Mouse (Mus musculus) heart, adult 9 months (tissue): Measurements from ENCODE around the gene Hoga1.
"Not testable (repeated sequence)": the region's sequence is repeated elsewhere in the genome, so short reads cannot be mapped to it uniquely, and the experiment has no call there.

ENCODE experiments used
- DNase-seq, 2 experiments: peaks; one replicate each; pipeline ENCODE4 v3.0.0; 2022; ENCODE audit warnings: low spot score in 2 of 2

The Hoga1 gene

GRCm38 (mm10) chr19:42068441-42069240 is 23.2 kb downstream of the Hoga1 start:
- peak; percentile 27 to 59 for DNase-seq

- DNase-seq, result peak in 1 of 2 experiments; percentile 60
Observed at GRCm38 (mm10) chr19:42069241-42069525, 23.8 kb downstream of the Hoga1 start.

GRCm38 (mm10) chr19:42071221-42071620 is 25.8 kb downstream of the Hoga1 start:
- DNase-seq, result no peak

GRCm38 (mm10) chr19:42071886-42072608 is 26.6 kb downstream of the Hoga1 start:
- no peak for DNase-seq

GRCm38 (mm10) chr19:42072802-42073201 is 27.4 kb downstream of the Hoga1 start:
- no peak for DNase-seq

GRCm38 (mm10) chr19:42075051-42075450 is 29.6 kb downstream of the Hoga1 start:
- DNase-seq, result peak; percentile 30 to 46

GRCm38 (mm10) chr19:42075992-42076391 is 30.6 kb downstream of the Hoga1 start:
- no peak for DNase-seq

GRCm38 (mm10) chr19:42078566-42078965 is 33.2 kb downstream of the Hoga1 start:
- no peak for DNase-seq

GRCm38 (mm10) chr19:42079006-42079405 is 33.6 kb downstream of the Hoga1 start:
- no peak for DNase-seq

GRCm38 (mm10) chr19:42079950-42080349 is 34.5 kb downstream of the Hoga1 start:
- DNase-seq, result no peak

GRCm38 (mm10) chr19:42080469-42080868 is 35.1 kb downstream of the Hoga1 start:
- DNase-seq, result no peak

GRCm38 (mm10) chr19:42081613-42082012 is 36.2 kb downstream of the Hoga1 start:
- DNase-seq, result not testable (repeated sequence)

GRCm38 (mm10) chr19:42085690-42086089 is 40.3 kb downstream of the Hoga1 start:
- DNase-seq, result no peak

- peak; percentile 55 to 58 for DNase-seq
Observed at GRCm38 (mm10) chr19:42086166-42086565, 40.8 kb downstream of the Hoga1 start, which contains the start of gene Morn4. Gene Morn4, minus strand, starts transcription at chr19:42086357.

- peak; percentile 72 to 73 for DNase-seq
Observed at GRCm38 (mm10) chr19:42089103-42089747, 43.8 kb downstream of the Hoga1 start.

- DNase-seq, result peak; percentile 100
Observed at GRCm38 (mm10) chr19:42089748-42090595, 44.6 kb downstream of the Hoga1 start, which contains the start of gene Pi4k2a. Gene Pi4k2a, plus strand, starts transcription at chr19:42090470.

- DNase-seq, result no peak
Observed at GRCm38 (mm10) chr19:42090637-42091141, 45.3 kb downstream of the Hoga1 start.

GRCm38 (mm10) chr19:42099406-42099805 is 54.0 kb downstream of the Hoga1 start:
- DNase-seq, result no peak

GRCm38 (mm10) chr19:42104681-42105080 is 59.3 kb downstream of the Hoga1 start:
- no peak for DNase-seq

- DNase-seq, result no peak
Observed at GRCm38 (mm10) chr19:42115783-42116335, 70.4 kb downstream of the Hoga1 start.

GRCm38 (mm10) chr19:42118142-42118541 is 72.7 kb downstream of the Hoga1 start:
- no peak for DNase-seq
